Mouse (Mus musculus) myocyte (in vitro differentiated cells): Measurements from ENCODE around the gene Gfod2. TPM values are rescaled to one million over a fixed set of nuclear protein-coding genes. Genes with fewer than 3 reads are reported as not detected.

Source experiments
- H3K27me3 ChIP-seq: one replicate; pipeline ENCODE4 v1.6.1; 2011; ENCODE audit not compliant: control insufficient read depth, insufficient read depth, insufficient read length
- H3K36me3 ChIP-seq: one replicate; pipeline ENCODE4 v1.6.1; 2011; ENCODE audit not compliant: control insufficient read depth, insufficient read depth
- H3K4me2 ChIP-seq: one replicate; pipeline ENCODE4 v1.6.1; 2011; ENCODE audit warnings: low read depth, control low read depth
- H3K4me3 ChIP-seq: one replicate; pipeline ENCODE4 v1.5.1; 2011; ENCODE audit warnings: mild to moderate bottlenecking, control low read depth, moderate library complexity
- H3K79me2 ChIP-seq: one replicate; pipeline ENCODE4 v1.6.1; 2011; ENCODE audit not compliant: control insufficient read depth, insufficient read depth
- H3ac ChIP-seq: one replicate; pipeline ENCODE4 v1.6.1; 2011; ENCODE audit not compliant: control insufficient read depth, insufficient read length
- CEBPB ChIP-seq: IDR thresholded peaks from 2 replicates; pipeline ENCODE4 v1.6.1; 2011; ENCODE audit warnings: mild to moderate bottlenecking, moderate library complexity; ENCODE audit not compliant: poor library complexity, insufficient read depth, severe bottlenecking
- E2F4 ChIP-seq: IDR thresholded peaks from one replicate; pipeline ENCODE4 v1.6.1; 2011; ENCODE audit warnings: mild to moderate bottlenecking, control low read depth, moderate library complexity; ENCODE audit not compliant: insufficient read depth
- MAX ChIP-seq: IDR thresholded peaks from one replicate; pipeline ENCODE4 v1.6.1; 2011; ENCODE audit warnings: low read depth, mild to moderate bottlenecking, control low read depth
- MYOD1 ChIP-seq, 3 experiments: IDR thresholded peaks; one replicate each; pipeline ENCODE4 v1.6.1; 2011; ENCODE audit warnings: control low read depth in 2 of 3, low read depth in 2 of 3, mild to moderate bottlenecking in 2 of 3, moderate library complexity in 1 of 3; ENCODE audit not compliant: insufficient read length in 2 of 3, control insufficient read depth in 1 of 3
- MYOG ChIP-seq, 3 experiments: IDR thresholded peaks; one replicate each; pipeline ENCODE4 v1.6.1; 2011; ENCODE audit warnings: control low read depth in 2 of 3, low read depth in 2 of 3, mild to moderate bottlenecking in 2 of 3; ENCODE audit not compliant: insufficient read length in 2 of 3, control insufficient read depth in 1 of 3, insufficient read depth in 1 of 3
- POLR2A ChIP-seq: IDR thresholded peaks from one replicate; pipeline ENCODE4 v1.6.1; 2011; ENCODE audit warnings: low read depth, mild to moderate bottlenecking, control low read depth, moderate library complexity; ENCODE audit not compliant: insufficient read length
- POLR2AphosphoS2 ChIP-seq: IDR thresholded peaks from one replicate; pipeline ENCODE4 v1.6.1; 2011; ENCODE audit warnings: low read depth, control low read depth; ENCODE audit not compliant: insufficient read length
- REST ChIP-seq: IDR thresholded peaks from one replicate; pipeline ENCODE4 v1.6.1; 2011; ENCODE audit warnings: mild to moderate bottlenecking, control low read depth, moderate library complexity; ENCODE audit not compliant: insufficient read depth, insufficient read length
- SRF ChIP-seq: IDR thresholded peaks from one replicate; pipeline ENCODE4 v1.6.1; 2011; ENCODE audit warnings: low read depth; ENCODE audit not compliant: control insufficient read depth, insufficient read length
- TCF12 ChIP-seq: IDR thresholded peaks from one replicate; pipeline ENCODE4 v1.6.1; 2011; ENCODE audit warnings: mild to moderate bottlenecking, control low read depth; ENCODE audit not compliant: poor library complexity, insufficient read depth, severe bottlenecking
- TCF3 ChIP-seq: IDR thresholded peaks from one replicate; pipeline ENCODE4 v1.6.1; 2011; ENCODE audit warnings: low read depth, control low read depth; ENCODE audit not compliant: insufficient read length
- USF1 ChIP-seq: IDR thresholded peaks from one replicate; pipeline ENCODE4 v1.6.1; 2011; ENCODE audit warnings: low read depth, mild to moderate bottlenecking, control low read depth, moderate library complexity
- polyA plus RNA-seq: library from polyadenylated mRNA; unstranded; fragments of >200 nt; fragmentation: generic; extraction: Trizol; gene quantifications from one replicate; pipeline ENCODE4 v1.2.1, GENCODE M21; 2012; ENCODE audit warnings: missing spikeins

Gfod2 gene
- polyA plus RNA-seq, 1 experiment = 5.0 TPM

- no peaks in the 10 kb centered on the region for H3K36me3 ChIP-seq
- H3K4me2 ChIP-seq = peak overlapping the region; percentile 81
- H3K27me3 ChIP-seq = no peaks in the 10 kb centered on the region
- H3ac ChIP-seq = no peak overlapping the region
- peaks cover 8% of the 10 kb centered on the region for H3K79me2 ChIP-seq
- H3K4me3 ChIP-seq = peak overlapping the region; percentile 54
- no peak for TF ChIP-seq CEBPB
- TF ChIP-seq TCF3 = no peak
- TF ChIP-seq SRF = no peak
- TF ChIP-seq MYOG (IDR thresholded peaks at IDR 0.05; ENCODE audit: control insufficient read depth in 1 of 3, insufficient read depth in 1 of 3, insufficient read length in 2 of 3, low read depth in 2 of 3) = no peak
- TF ChIP-seq MYOD1 (IDR thresholded peaks at IDR 0.05; ENCODE audit: control insufficient read depth in 1 of 3, insufficient read length in 2 of 3, low read depth in 2 of 3) = no peak
- TF ChIP-seq TCF12 = no peak
- no peak for TF ChIP-seq E2F4
Measured at GRCm38 (mm10) chr8:105706426-105706825, 52.0 kb downstream of the Gfod2 start.

GRCm38 (mm10) chr8:105704955-105705354 lies 53.5 kb downstream of the Gfod2 start:
- H3K4me2 ChIP-seq = no peak overlapping the region
- H3K79me2 ChIP-seq = peaks cover 8% of the 10 kb centered on the region
- no peak for TF ChIP-seq USF1
- TF ChIP-seq REST = no peak
- no peak for TF ChIP-seq TCF12
- no peak for TF ChIP-seq SRF
- no peak for TF ChIP-seq TCF3
- TF ChIP-seq POLR2A = no peak
- TF ChIP-seq MYOG (IDR thresholded peaks at IDR 0.05; ENCODE audit: control insufficient read depth in 1 of 3, insufficient read depth in 1 of 3, insufficient read length in 2 of 3, low read depth in 2 of 3) = no peak
- no peak for TF ChIP-seq MYOD1 (IDR thresholded peaks at IDR 0.05; ENCODE audit: control insufficient read depth in 1 of 3, insufficient read length in 2 of 3, low read depth in 2 of 3)
- no peak for TF ChIP-seq CEBPB
- no peak for TF ChIP-seq MAX
- TF ChIP-seq POLR2AphosphoS2 = no peak
- no peak for TF ChIP-seq E2F4
- H3K4me3 ChIP-seq = no peak overlapping the region
- H3ac ChIP-seq = no peak overlapping the region
- no peaks in the 10 kb centered on the region for H3K36me3 ChIP-seq
- no peaks in the 10 kb centered on the region for H3K27me3 ChIP-seq

GRCm38 (mm10) chr8:105704146-105704812 lies 54.2 kb downstream of the Gfod2 start:
- Histone ChIP-seq H3K79me2 (peaks cover 8% of the 10 kb centered on the region), H3ac (no peak overlapping the region), H3K4me3 (no peak overlapping the region), H3K4me2 (no peak overlapping the region), H3K36me3 (no peaks in the 10 kb centered on the region), H3K27me3 (no peaks in the 10 kb centered on the region)
- TF ChIP-seq REST = no peak
- TF ChIP-seq CEBPB = no peak
- TF ChIP-seq TCF12 = no peak
- no peak for TF ChIP-seq SRF

- H3K27me3 ChIP-seq = no peaks in the 10 kb centered on the region
- H3K4me2 ChIP-seq = no peak overlapping the region
- no peak overlapping the region for H3ac ChIP-seq
- no peaks in the 10 kb centered on the region for H3K36me3 ChIP-seq
- H3K79me2 ChIP-seq = peaks cover 8% of the 10 kb centered on the region
- TF ChIP-seq POLR2AphosphoS2 (peak; percentile 17), CEBPB (no peak)
- no peak overlapping the region for H3K4me3 ChIP-seq
Measured at GRCm38 (mm10) chr8:105702731-105703415, 55.6 kb downstream of the Gfod2 start.

GRCm38 (mm10) chr8:105702001-105702401 lies 56.5 kb downstream of the Gfod2 start:
- peak overlapping the region; percentile 69 for H3K4me2 ChIP-seq
- no peak overlapping the region for H3ac ChIP-seq
- H3K4me3 ChIP-seq = peak overlapping the region; percentile 91
- TF ChIP-seq USF1 = no peak
- no peak for TF ChIP-seq POLR2AphosphoS2
- TF ChIP-seq SRF = no peak
- TF ChIP-seq REST = no peak
- no peak for TF ChIP-seq TCF3
- no peak for TF ChIP-seq MYOG (IDR thresholded peaks at IDR 0.05; ENCODE audit: control insufficient read depth in 1 of 3, insufficient read depth in 1 of 3, insufficient read length in 2 of 3, low read depth in 2 of 3)
- TF ChIP-seq TCF12 = no peak
- H3K79me2 ChIP-seq = peaks cover 8% of the 10 kb centered on the region
- no peaks in the 10 kb centered on the region for H3K27me3 ChIP-seq
- no peaks in the 10 kb centered on the region for H3K36me3 ChIP-seq
